Mouse (Mus musculus) layer of hippocampus, adult 8-10 months (tissue): Measurements from ENCODE around the gene Plppr3. TPM values are rescaled to one million over a fixed set of nuclear protein-coding genes. Genes with fewer than 3 reads are reported as not detected.
A peak's percentile ranks its signal among the peaks of the same experiment; 100 is the strongest.

Source experiments
- DNase-seq, 2 experiments: peaks; one replicate each; pipeline ENCODE4 v3.0.0; 2022; ENCODE audit warnings: low spot score in 2 of 2
- total RNA-seq, 4 experiments: library from RNA; stranded (reverse); gene quantifications; 2 replicates each; pipeline ENCODE4 v1.2.4; 2022

Gene Plppr3
- total RNA-seq, result 10 to 100 TPM; 34.6 to 41.0 (median 38.0) TPM

DNA sequence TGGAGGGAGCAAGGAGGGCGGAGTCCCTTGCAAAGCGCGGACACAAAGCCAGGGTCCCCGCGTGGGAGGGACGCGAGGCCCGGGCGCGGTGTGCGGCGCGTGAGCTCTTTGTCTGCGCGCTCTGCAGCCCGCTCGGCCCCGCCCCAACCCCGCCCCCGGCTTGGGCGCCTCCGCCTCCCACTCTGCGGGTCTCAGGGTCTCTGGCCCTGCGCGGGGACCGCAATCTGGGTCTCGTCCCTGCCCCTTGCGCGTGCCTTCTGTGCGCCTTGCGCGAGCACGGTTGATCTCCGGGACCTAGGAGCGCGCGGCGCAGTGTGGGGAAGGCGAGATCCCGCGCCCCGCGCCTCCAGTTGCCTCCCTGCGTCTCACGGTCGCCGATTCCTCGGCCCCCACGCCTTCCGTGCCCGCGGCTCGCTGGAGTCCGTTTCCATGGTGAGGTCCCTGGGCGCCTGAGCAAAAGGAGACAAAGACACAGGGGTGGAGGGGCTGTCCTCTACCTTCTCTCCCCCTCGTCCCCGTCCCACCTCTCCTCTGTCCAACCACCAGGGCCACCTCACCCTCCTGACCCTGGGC, at the start of gene Plppr3, which contains the start of gene Prtn3:
Plppr3 (minus strand) TSS at position 345 of the 573 bp plus-strand sequence.
Prtn3 (plus strand) TSS at position 187 of the 573 bp plus-strand sequence.
- peak in 1 of 2 experiments; percentile 21 for DNase-seq

DNA sequence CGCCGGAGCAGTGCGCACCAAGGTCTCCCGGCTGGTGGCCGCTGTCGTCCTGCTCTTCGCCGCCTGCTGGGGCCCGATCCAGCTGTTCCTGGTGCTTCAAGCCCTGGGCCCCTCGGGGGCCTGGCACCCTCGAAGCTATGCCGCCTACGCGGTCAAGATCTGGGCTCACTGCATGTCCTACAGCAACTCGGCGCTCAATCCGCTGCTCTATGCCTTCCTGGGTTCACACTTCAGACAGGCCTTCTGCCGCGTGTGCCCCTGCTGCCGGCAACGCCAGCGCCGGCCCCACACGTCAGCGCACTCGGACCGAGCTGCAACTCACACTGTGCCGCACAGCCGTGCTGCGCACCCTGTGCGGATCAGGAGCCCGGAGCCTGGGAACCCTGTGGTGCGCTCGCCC, 47.1 kb upstream of the Plppr3 start:
- DNase-seq, result no peak

GRCm38 (mm10) chr10:79920958-79921535, 46.6 kb upstream of the Plppr3 start, which contains the start of gene R3hdm4:
Gene R3hdm4, minus strand, starts transcription at chr10:79921208.
- DNase-seq, result no peak

DNA sequence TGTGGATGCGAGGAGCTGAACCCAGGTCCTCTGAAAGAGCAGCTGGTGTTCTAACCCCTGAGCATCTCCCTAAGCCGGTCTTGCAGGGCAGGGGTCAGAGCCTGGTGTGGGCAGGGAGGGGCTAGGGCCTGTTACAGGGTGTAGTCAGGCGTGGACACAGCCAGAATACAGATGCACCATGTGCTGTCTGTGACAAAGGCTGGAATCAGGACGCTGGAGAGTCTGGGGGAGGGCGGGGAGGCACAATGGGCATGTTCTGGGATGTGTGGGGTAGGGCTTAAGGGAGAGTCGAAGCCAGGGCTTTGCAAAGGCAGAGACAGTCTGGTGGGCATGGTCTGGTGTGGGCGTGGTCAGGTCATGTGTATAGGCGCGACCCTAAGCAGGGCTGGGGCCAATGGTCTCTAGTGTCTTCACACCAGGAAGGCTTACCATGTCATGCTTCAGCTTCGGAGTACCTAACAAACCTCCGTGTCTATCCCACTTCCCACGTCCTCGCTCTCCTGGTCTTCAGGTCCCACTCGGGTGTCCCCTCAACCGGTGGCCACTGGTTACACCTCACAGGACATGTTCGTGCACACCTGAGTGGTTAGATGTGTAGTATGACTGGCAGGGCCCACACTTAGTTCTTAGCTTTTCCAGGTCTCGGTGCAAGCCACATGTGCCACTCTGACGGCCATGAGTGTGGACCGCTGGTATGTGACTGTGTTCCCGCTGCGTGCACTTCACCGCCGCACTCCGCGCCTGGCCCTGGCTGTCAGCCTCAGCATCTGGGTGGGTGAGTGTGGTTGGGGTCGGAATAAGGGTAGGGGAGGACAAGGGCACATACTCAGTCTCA, 45.8 kb upstream of the Plppr3 start:
- DNase-seq, result no peak

GRCm38 (mm10) chr10:79919251-79919849, 44.9 kb upstream of the Plppr3 start:
- DNase-seq, result no peak

- no peak for DNase-seq
Observed at GRCm38 (mm10) chr10:79918231-79919078, 44.0 kb upstream of the Plppr3 start.

- DNase-seq, result no peak
Observed at GRCm38 (mm10) chr10:79917532-79918100, 43.2 kb upstream of the Plppr3 start.

DNA sequence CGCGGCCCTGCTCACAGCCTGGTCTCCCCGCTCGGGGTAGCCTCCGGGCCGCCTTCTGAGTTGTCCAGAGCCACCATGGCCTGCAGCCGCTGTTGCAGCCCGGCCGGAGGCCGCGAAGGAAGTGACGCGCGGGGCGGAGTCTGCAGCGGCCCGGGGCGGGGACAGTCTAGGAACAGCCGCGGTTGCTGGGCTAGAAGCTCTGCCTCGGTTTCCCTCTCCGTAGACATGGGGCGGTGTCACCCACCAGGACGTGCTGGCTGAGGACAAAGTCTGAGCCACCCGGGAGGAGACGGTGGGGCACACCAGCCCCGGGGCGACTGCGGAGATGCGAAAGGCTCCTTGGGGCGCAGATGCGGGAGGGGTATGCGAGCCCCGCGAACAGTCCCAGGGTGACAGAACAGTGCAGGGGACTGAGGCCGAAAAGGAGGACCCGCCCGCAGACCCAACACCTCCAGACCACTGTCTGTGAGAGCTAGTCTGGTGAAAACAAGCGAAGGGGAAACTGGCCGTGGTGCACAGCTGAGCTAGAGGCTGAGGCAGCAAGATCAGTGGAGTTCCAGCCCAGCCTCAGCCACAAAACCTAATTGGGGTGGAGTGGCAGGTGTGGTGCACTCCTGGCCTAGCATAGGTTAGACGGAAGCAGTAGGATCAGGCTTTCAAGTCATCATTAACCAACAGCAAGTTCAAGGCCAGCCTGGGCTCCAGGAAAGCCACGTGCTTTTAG, 42.5 kb upstream of the Plppr3 start, which contains the start of gene Kiss1r:
Kiss1r (plus strand) TSS at position 164 of the 724 bp plus-strand sequence.
- DNase-seq, result peak; percentile 60 to 77

- DNase-seq, result no peak
Observed at GRCm38 (mm10) chr10:79916081-79916480, 41.6 kb upstream of the Plppr3 start.

GRCm38 (mm10) chr10:79914948-79915596, 40.6 kb upstream of the Plppr3 start:
- DNase-seq, result no peak

GRCm38 (mm10) chr10:79914131-79914947, 39.9 kb upstream of the Plppr3 start:
- no peak for DNase-seq

GRCm38 (mm10) chr10:79912412-79912811, 38.0 kb upstream of the Plppr3 start:
- DNase-seq, result no peak

DNA sequence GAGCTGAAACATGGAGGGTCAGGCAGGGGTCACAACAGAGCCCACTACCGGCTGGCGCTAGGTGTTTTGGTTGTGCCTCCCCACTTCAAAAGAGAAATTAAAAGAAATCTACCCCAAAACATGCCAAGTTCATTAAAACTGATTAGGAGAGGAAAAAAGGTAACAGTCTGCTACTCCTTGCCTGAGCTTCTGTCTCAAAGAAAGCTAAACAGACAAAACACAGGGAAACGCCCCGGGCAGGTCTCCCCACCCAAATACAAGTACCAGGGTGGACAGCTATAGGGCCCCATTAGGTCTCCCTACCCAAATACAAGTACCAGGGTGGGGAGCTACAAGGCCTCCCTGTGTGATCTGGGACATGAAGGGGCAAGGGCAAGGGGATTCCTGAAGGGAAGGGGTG, 36.1 kb upstream of the Plppr3 start, which contains the start of gene Gm26602:
Gm26602 (plus strand) TSS at position 301 of the 400 bp plus-strand sequence.
- no peak for DNase-seq

DNA sequence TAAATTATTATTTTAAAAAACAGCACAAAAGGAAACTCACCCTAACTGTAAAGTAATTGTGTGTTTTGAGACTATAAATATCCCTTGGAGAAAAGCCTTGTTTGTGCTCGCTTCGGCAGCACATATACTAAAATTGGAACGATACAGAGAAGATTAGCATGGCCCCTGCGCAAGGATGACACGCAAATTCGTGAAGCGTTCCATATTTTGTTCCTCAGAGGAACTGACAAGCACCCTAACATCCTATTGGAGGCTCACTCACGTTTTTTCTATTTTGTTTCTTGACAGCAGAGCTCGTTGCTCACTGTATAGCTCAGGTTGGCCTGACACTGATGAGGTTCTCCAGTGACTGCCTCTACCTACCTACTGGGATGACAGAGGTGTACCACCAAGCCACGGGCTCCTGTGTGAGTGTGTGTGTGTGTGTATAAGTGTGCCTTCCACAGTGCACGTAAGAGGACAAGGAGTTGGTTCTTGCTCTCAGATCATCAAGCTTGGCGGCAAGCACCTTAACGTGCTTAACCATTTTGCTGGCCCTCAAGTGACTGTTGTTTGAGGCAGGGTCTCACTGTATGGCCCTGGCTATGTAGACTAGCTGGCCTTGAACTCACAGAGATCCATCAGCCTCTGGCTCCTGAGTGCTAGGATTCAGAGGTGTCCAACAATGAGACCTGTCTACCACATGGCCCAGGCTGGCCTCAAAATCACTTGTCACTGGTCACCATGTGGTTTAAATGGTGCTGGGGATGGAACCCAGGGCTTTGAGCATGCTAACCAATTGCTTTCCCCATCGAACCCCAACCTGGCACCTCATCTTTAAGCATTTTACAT, 34.9 kb upstream of the Plppr3 start:
- peak; percentile 69 for DNase-seq

- DNase-seq, result peak; percentile 94
Observed at GRCm38 (mm10) chr10:79908167-79909091, 34.0 kb upstream of the Plppr3 start, which contains the start of gene Med16. Gene Med16, minus strand, starts transcription at chr10:79908923.

DNA sequence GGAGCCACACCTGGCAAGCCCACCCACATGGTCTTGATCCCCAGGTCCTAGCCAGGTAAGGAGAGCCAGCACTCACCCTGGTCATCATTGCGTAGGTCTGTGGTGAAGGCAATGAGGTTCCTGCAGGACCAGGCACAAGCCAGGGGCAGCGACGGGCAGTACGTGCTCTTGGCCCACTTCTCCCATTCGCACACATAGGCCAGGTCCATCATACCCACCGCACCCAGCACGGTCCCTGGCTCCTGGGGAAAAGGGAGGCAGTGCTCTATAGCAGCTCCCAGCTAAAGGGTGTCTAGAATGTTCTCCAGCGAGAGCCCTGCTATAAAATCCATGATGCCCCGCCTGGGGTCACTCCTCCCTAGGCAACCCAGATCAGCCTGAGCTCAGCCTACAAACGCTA, 33.0 kb upstream of the Plppr3 start:
- no peak for DNase-seq
